Mouse (Mus musculus) forebrain, embryonic 16.5 days (tissue): Measurements from ENCODE around the gene Syngr4. TPM values are rescaled to one million over a fixed set of nuclear protein-coding genes. Genes with fewer than 3 reads are reported as not detected.

Source experiments
- ATAC-seq: fragments of 200-750 bp; cut with Nextera tagmentation; 2 replicates; pipeline ENCODE4 v1.8.0; 2017; ENCODE audit warnings: mild to moderate bottlenecking, moderate library complexity
- H3K27ac ChIP-seq: fragments of 300-500 bp; sonication (generic); 2 replicates; pipeline ENCODE4 v1.5.1; 2014; ENCODE audit warnings: low read length, control low read depth
- H3K27me3 ChIP-seq: fragments of 300-500 bp; sonication (generic); replicated peaks from 2 replicates; pipeline ENCODE4 v1.6.1; 2014; ENCODE audit warnings: low read length; ENCODE audit not compliant: control insufficient read depth, insufficient read depth
- H3K36me3 ChIP-seq: fragments of 300-500 bp; sonication (generic); 2 replicates; pipeline ENCODE4 v1.6.1; 2014; ENCODE audit not compliant: control insufficient read depth, insufficient read depth
- H3K4me1 ChIP-seq: fragments of 300-500 bp; sonication (generic); replicated peaks from 2 replicates; pipeline ENCODE4 v1.6.1; 2014; ENCODE audit warnings: low read length; ENCODE audit not compliant: control insufficient read depth, insufficient read depth
- H3K4me2 ChIP-seq: fragments of 300-500 bp; sonication (generic); 2 replicates; pipeline ENCODE4 v1.6.1; 2014; ENCODE audit warnings: mild to moderate bottlenecking, low read length, control low read depth
- H3K4me3 ChIP-seq: fragments of 300-500 bp; sonication (generic); replicated peaks from 2 replicates; pipeline ENCODE4 v1.5.1; 2014; ENCODE audit warnings: mild to moderate bottlenecking, low read length, control low read depth
- H3K9ac ChIP-seq: fragments of 300-500 bp; sonication (generic); replicated peaks from 2 replicates; pipeline ENCODE4 v1.6.1; 2014; ENCODE audit warnings: low read depth, low read length, control low read depth
- H3K9me3 ChIP-seq: fragments of 300-500 bp; sonication (generic); 2 replicates; pipeline ENCODE4 v1.6.1; 2016; ENCODE audit warnings: low read length; ENCODE audit not compliant: control insufficient read depth
- WGBS: fragments of 180-500 bp; shearing (Covaris S2); extraction: QIAGEN DNeasy Blood & Tissue Kit; methylation state at CpG from one replicate; pipeline ENCODE4 v1.1.7; 2014; 5-methylcytosine and 5-hydroxymethylcytosine counted together
- polyA plus RNA-seq: library from polyadenylated mRNA; unstranded; fragments of >200 nt; fragmentation: Nextera tagmentation; extraction: Ambion mirVana; gene quantifications from 2 replicates; pipeline ENCODE4 v1.2.1, GENCODE M21; 2015

Syngr4 gene
- polyA plus RNA-seq, 1 experiment from 2014 or later = not detected

GRCm38 (mm10) chr7:45923762-45924428, 27.4 kb upstream of the Syngr4 start, which contains the start of gene Ccdc114:
Gene Ccdc114, plus strand, starts transcription at chr7:45924072.
- WGBS = 7% methylated on average over 24 of the region's 24 CpGs

GRCm38 (mm10) chr7:45922928-45923761, 26.6 kb upstream of the Syngr4 start:
- Histone ChIP-seq H3K4me3 (peak overlapping the region; percentile 54), H3K9me3 (no peaks in the 10 kb centered on the region), H3K27ac (peak overlapping the region; percentile 86), H3K36me3 (no peaks in the 10 kb centered on the region), H3K4me1 (peaks cover 10% of the 10 kb centered on the region), H3K4me2 (peak overlapping the region; percentile 74), H3K9ac (peak overlapping the region; percentile 56), H3K27me3 (0 out of 2 replicates have a peak, but pooled peaks cover 2% of the 10 kb centered on the region)
- 1% methylated on average over 37 of the region's 37 CpGs for WGBS
- peak; percentile 90 for ATAC-seq

More at GRCm38 (mm10) chr7:45923762-45924428, 27.4 kb upstream of the Syngr4 start, which contains the start of gene Ccdc114:
- Histone ChIP-seq H3K4me1 (peaks cover 10% of the 10 kb centered on the region), H3K9ac (peak within 1 kb of the TSS; percentile 56), H3K4me2 (peak within 1 kb of the TSS; percentile 74), H3K36me3 (no peaks in the 10 kb centered on the region), H3K4me3 (peak within 1 kb of the TSS; percentile 54), H3K9me3 (no peaks in the 10 kb centered on the region), H3K27me3 (0 out of 2 replicates have a peak, but pooled peaks cover 2% of the 10 kb centered on the region), H3K27ac (peak within 1 kb of the TSS; percentile 86)
- ATAC-seq = peak; percentile 6; the same call in 1 of the 2 replicates

- Histone ChIP-seq H3K27ac (peak overlapping the region; percentile 86; the same call in 1 of the 2 replicates), H3K4me2 (peak overlapping the region; percentile 74), H3K36me3 (no peaks in the 10 kb centered on the region), H3K4me3 (no peak overlapping the region), H3K27me3 (no peaks in the 10 kb centered on the region), H3K9me3 (no peaks in the 10 kb centered on the region), H3K9ac (peak overlapping the region; percentile 56; the same call in 1 of the 2 replicates), H3K4me1 (peaks cover 18% of the 10 kb centered on the region)
- ATAC-seq = no peak
- 89% methylated on average over 12 of the region's 12 CpGs for WGBS
Measured at GRCm38 (mm10) chr7:45921950-45922600, 25.6 kb upstream of the Syngr4 start.

GRCm38 (mm10) chr7:45921242-45921621, 24.7 kb upstream of the Syngr4 start, which contains the start of gene Emp3:
Gene Emp3, minus strand, starts transcription at chr7:45921404.
- Histone ChIP-seq H3K27me3 (no peaks in the 10 kb centered on the region), H3K9ac (no peak within 1 kb of the TSS), H3K4me3 (no peak within 1 kb of the TSS), H3K9me3 (no peaks in the 10 kb centered on the region), H3K4me1 (peaks cover 26% of the 10 kb centered on the region), H3K27ac (no peak within 1 kb of the TSS), H3K4me2 (no peak within 1 kb of the TSS), H3K36me3 (no peaks in the 10 kb centered on the region)
- ATAC-seq = no peak
- 42% methylated on average over 9 of the region's 9 CpGs for WGBS

GRCm38 (mm10) chr7:45920583-45921241, 24.2 kb upstream of the Syngr4 start:
- Histone ChIP-seq H3K4me2 (no peak overlapping the region), H3K9me3 (no peaks in the 10 kb centered on the region), H3K9ac (no peak overlapping the region), H3K4me1 (peaks cover 31% of the 10 kb centered on the region), H3K27ac (no peak overlapping the region), H3K4me3 (no peak overlapping the region), H3K36me3 (no peaks in the 10 kb centered on the region), H3K27me3 (no peaks in the 10 kb centered on the region)
- whole genome bisulfite sequencing = 57% methylated on average over 9 of the region's 9 CpGs
- no peak for ATAC-seq

GRCm38 (mm10) chr7:45919761-45920160, 23.2 kb upstream of the Syngr4 start:
- no peak overlapping the region for H3K9ac ChIP-seq
- H3K36me3 ChIP-seq = no peaks in the 10 kb centered on the region
- no peaks in the 10 kb centered on the region for H3K27me3 ChIP-seq
- no peaks in the 10 kb centered on the region for H3K9me3 ChIP-seq
- ATAC-seq = no peak
- no peak overlapping the region for H3K27ac ChIP-seq
- WGBS = 84% methylated on average over 4 of the region's 4 CpGs
- no peak overlapping the region for H3K4me2 ChIP-seq
- H3K4me1 ChIP-seq = peaks cover 32% of the 10 kb centered on the region
- H3K4me3 ChIP-seq = no peak overlapping the region

- Histone ChIP-seq H3K4me3 (no peak overlapping the region), H3K9ac (no peak overlapping the region), H3K27ac (no peak overlapping the region), H3K9me3 (no peaks in the 10 kb centered on the region), H3K4me1 (peaks cover 32% of the 10 kb centered on the region), H3K27me3 (no peaks in the 10 kb centered on the region), H3K4me2 (no peak overlapping the region), H3K36me3 (no peaks in the 10 kb centered on the region)
- ATAC-seq = no peak
- WGBS = 68% methylated on average over 14 of the region's 14 CpGs
Measured at GRCm38 (mm10) chr7:45919083-45919671, 22.7 kb upstream of the Syngr4 start.

GRCm38 (mm10) chr7:45917926-45918325, 21.4 kb upstream of the Syngr4 start:
- H3K9ac ChIP-seq = no peak overlapping the region

More at GRCm38 (mm10) chr7:45917926-45918325, 21.4 kb upstream of the Syngr4 start:
- 89% methylated on average over 15 of the region's 15 CpGs for WGBS
- H3K4me1 ChIP-seq = peaks cover 29% of the 10 kb centered on the region
- no peak overlapping the region for H3K4me3 ChIP-seq
- no peak for ATAC-seq
- no peaks in the 10 kb centered on the region for H3K9me3 ChIP-seq
- no peaks in the 10 kb centered on the region for H3K36me3 ChIP-seq
- H3K27ac ChIP-seq = peak overlapping the region; percentile 90
- H3K4me2 ChIP-seq = no peak overlapping the region
- H3K27me3 ChIP-seq = no peaks in the 10 kb centered on the region
